Mouse (Mus musculus): ENCODE data around the gene Asb16.

DNA sequence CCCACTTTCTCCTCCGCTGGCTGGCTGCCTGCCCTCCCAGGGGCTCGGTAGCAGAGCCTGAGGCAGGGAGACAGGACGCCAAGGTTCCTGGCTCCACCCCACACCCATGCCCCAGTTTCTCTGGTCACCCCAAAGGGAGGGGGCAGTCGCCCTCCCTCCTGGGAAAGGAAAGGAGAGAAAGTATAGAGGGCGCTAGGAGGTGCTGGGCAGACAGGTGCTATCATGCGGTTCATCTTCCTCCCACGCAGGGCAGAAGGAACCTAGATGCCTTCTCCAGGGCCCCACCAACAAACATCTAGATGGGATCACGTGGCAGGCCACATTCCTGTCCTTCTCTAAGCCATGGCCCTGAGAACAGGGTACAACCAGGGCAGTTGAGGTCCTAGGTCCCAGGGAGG is 46.6 kb upstream of the Asb16 start:
- TF ChIP-seq CTCF (IDR thresholded peaks at IDR 0.05), result no peak
- TF ChIP-seq POLR2A (IDR thresholded peaks at IDR 0.05; ENCODE audit: insufficient read depth, low read depth, low read length), result no peak

Data from heart, adult 2 months (tissue).